Mouse (Mus musculus): Measurements from ENCODE around the gene Rars2. TPM values are rescaled to one million over a fixed set of nuclear protein-coding genes. Genes with fewer than 3 reads are reported as not detected.

The Rars2 gene
- polyA plus RNA-seq, 1 experiment from 2014 or later = 18.1 TPM

DNA sequence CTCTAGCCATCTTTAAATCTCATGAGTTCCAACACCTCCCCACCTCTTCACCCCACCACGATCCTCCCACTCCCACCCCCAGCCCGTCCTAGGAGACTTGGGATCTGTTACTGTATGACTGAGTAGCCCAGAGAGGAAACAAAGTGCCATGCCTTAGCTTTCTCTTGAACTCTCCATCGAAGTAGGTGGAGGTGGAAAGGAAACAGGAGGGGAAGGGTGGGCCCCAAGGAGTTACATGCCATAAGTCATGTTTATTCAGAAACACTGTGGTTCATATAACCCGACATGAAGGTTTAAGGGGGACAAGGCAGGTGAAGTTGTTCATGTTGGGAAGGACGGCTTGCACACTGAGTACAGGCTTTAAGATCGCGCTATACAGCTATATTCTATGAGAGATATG is 22.6 kb downstream of the Rars2 start:
- Histone ChIP-seq H3K4me2 (ENCODE audit: low read depth, low read length) (no peak overlapping the region), H3K36me3 (replicated peaks; ENCODE audit: insufficient read depth, low read length) (peaks cover 25% of the 10 kb centered on the region), H3K4me1 (ENCODE audit: insufficient read depth) (no peaks in the 10 kb centered on the region), H3K27ac (ENCODE audit: low read depth) (no peak overlapping the region), H3K27me3 (ENCODE audit: insufficient read depth, low read length) (no peaks in the 10 kb centered on the region), H3K9ac (replicated peaks) (no peak overlapping the region), H3K4me3 (ENCODE audit: low read depth, low read length) (no peak overlapping the region), H3K9me3 (ENCODE audit: low read length) (no peaks in the 10 kb centered on the region)
- ATAC-seq = no peak
- no peak for DNase-seq
- WGBS (ENCODE audit: insufficient replicate concordance) = 81% methylated on average over 7 of the region's 7 CpGs
- no peak for TF ChIP-seq EP300 (IDR thresholded peaks at IDR 0.05; ENCODE audit: low read depth)
- TF ChIP-seq CTCF (IDR thresholded peaks at IDR 0.05; ENCODE audit: low read depth) = no peak

GRCm38 (mm10) chr4:34637851-34638250 is 23.1 kb downstream of the Rars2 start:
- no peaks in the 10 kb centered on the region for H3K9me3 ChIP-seq (ENCODE audit: low read length)
- H3K4me2 ChIP-seq (ENCODE audit: low read depth, low read length) = no peak overlapping the region
- no peak for DNase-seq
- H3K27me3 ChIP-seq (ENCODE audit: insufficient read depth, low read length) = no peaks in the 10 kb centered on the region
- H3K27ac ChIP-seq (ENCODE audit: low read depth) = no peak overlapping the region
- H3K36me3 ChIP-seq (replicated peaks; ENCODE audit: insufficient read depth, low read length) = peaks cover 29% of the 10 kb centered on the region
- no peak for ATAC-seq
- 88% methylated on average over 4 of the region's 4 CpGs for WGBS (ENCODE audit: insufficient replicate concordance)
- no peak overlapping the region for H3K4me3 ChIP-seq (ENCODE audit: low read depth, low read length)
- no peak overlapping the region for H3K9ac ChIP-seq (replicated peaks)
- H3K4me1 ChIP-seq (ENCODE audit: insufficient read depth) = no peaks in the 10 kb centered on the region
- TF ChIP-seq EP300 (IDR thresholded peaks at IDR 0.05; ENCODE audit: low read depth) (no peak), CTCF (IDR thresholded peaks at IDR 0.05; ENCODE audit: low read depth) (no peak)

DNA sequence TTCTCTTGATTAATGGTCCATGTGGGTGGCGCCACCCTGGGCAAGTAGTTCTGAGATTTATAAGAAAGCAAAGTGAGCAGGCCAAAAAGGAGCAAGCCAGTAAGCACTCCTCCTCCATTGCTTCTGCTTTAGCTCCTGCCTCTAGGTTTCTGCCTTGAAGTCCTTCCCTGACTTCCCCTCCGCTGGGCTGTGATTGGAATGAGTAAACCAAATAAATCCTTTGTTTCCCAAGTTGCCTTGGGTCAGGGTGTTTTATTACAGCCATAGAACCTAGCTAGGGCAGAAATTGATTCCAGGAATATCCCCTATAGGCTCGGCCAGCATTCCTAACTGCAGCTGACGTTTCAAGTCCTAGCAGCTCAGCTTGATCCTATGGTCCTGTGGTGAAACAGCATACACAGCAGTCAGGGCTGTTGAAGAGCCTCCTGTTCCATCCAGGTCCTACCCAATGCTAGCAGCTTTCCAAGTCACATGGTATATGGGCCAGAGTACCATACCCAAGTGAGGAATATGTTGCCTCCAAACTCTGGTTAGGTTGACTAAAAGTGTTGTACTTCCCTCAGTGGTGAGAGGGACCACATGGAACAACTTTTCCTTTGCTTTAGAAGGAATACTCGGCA is 25.1 kb downstream of the Rars2 start:
- H3K9ac ChIP-seq (replicated peaks) = no peak overlapping the region
- ATAC-seq (no peak), DNase-seq (no peak)
- 85% methylated on average over 5 of the region's 5 CpGs for WGBS (ENCODE audit: insufficient replicate concordance)
- H3K4me1 ChIP-seq (ENCODE audit: insufficient read depth) = no peaks in the 10 kb centered on the region
- H3K9me3 ChIP-seq (ENCODE audit: low read length) = no peaks in the 10 kb centered on the region
- H3K4me3 ChIP-seq (ENCODE audit: low read depth, low read length) = no peak overlapping the region
- no peak overlapping the region for H3K4me2 ChIP-seq (ENCODE audit: low read depth, low read length)
- no peak overlapping the region for H3K27ac ChIP-seq (ENCODE audit: low read depth)
- H3K27me3 ChIP-seq (ENCODE audit: insufficient read depth, low read length) = no peaks in the 10 kb centered on the region
- H3K36me3 ChIP-seq (replicated peaks; ENCODE audit: insufficient read depth, low read length) = peaks cover 26% of the 10 kb centered on the region
- TF ChIP-seq EP300 (IDR thresholded peaks at IDR 0.05; ENCODE audit: low read depth) (no peak), CTCF (IDR thresholded peaks at IDR 0.05; ENCODE audit: low read depth) (no peak)

GRCm38 (mm10) chr4:34640731-34641130 is 26.0 kb downstream of the Rars2 start:
- ATAC-seq (no peak), DNase-seq (no peak)
- Histone ChIP-seq H3K9ac (replicated peaks) (no peak overlapping the region), H3K4me3 (ENCODE audit: low read depth, low read length) (no peak overlapping the region), H3K4me1 (ENCODE audit: insufficient read depth) (no peaks in the 10 kb centered on the region), H3K4me2 (ENCODE audit: low read depth, low read length) (no peak overlapping the region), H3K27ac (ENCODE audit: low read depth) (no peak overlapping the region), H3K36me3 (replicated peaks; ENCODE audit: insufficient read depth, low read length) (peaks cover 26% of the 10 kb centered on the region), H3K27me3 (ENCODE audit: insufficient read depth, low read length) (no peaks in the 10 kb centered on the region), H3K9me3 (ENCODE audit: low read length) (no peaks in the 10 kb centered on the region)
- no peak for TF ChIP-seq EP300 (IDR thresholded peaks at IDR 0.05; ENCODE audit: low read depth)
- no peak for TF ChIP-seq CTCF (IDR thresholded peaks at IDR 0.05; ENCODE audit: low read depth)
- WGBS (ENCODE audit: insufficient replicate concordance) = 87% methylated on average over 3 of the region's 3 CpGs

GRCm38 (mm10) chr4:34644779-34645178 is 30.0 kb downstream of the Rars2 start:
- no peak for ATAC-seq
- no peak overlapping the region for H3K4me2 ChIP-seq (ENCODE audit: low read depth, low read length)

GRCm38 (mm10) chr4:34653179-34653578 is 38.4 kb downstream of the Rars2 start:
- no peaks in the 10 kb centered on the region for H3K4me1 ChIP-seq (ENCODE audit: insufficient read depth)
- no peak for TF ChIP-seq CTCF (IDR thresholded peaks at IDR 0.05; ENCODE audit: low read depth)
- no peak for TF ChIP-seq EP300 (IDR thresholded peaks at IDR 0.05; ENCODE audit: low read depth)
- H3K4me3 ChIP-seq (ENCODE audit: low read depth, low read length) = no peak overlapping the region
- DNase-seq = no peak
- no peak for ATAC-seq
- H3K27ac ChIP-seq (ENCODE audit: low read depth) = no peak overlapping the region
- no peaks in the 10 kb centered on the region for H3K9me3 ChIP-seq (ENCODE audit: low read length)
- WGBS (ENCODE audit: insufficient replicate concordance) = 78% methylated on average over 7 of the region's 7 CpGs
- no peak overlapping the region for H3K9ac ChIP-seq (replicated peaks)
- peaks cover 42% of the 10 kb centered on the region for H3K36me3 ChIP-seq (replicated peaks; ENCODE audit: insufficient read depth, low read length)
- no peak overlapping the region for H3K4me2 ChIP-seq (ENCODE audit: low read depth, low read length)
- H3K27me3 ChIP-seq (ENCODE audit: insufficient read depth, low read length) = no peaks in the 10 kb centered on the region

More at GRCm38 (mm10) chr4:34644779-34645178, 30.0 kb downstream of the Rars2 start:
- no peak overlapping the region for H3K9ac ChIP-seq (replicated peaks)
- no peak for DNase-seq
- H3K27me3 ChIP-seq (ENCODE audit: insufficient read depth, low read length) = no peaks in the 10 kb centered on the region
- H3K36me3 ChIP-seq (replicated peaks; ENCODE audit: insufficient read depth, low read length) = peaks cover 36% of the 10 kb centered on the region
- no peak for TF ChIP-seq CTCF (IDR thresholded peaks at IDR 0.05; ENCODE audit: low read depth)
- TF ChIP-seq EP300 (IDR thresholded peaks at IDR 0.05; ENCODE audit: low read depth) = no peak
- H3K4me3 ChIP-seq (ENCODE audit: low read depth, low read length) = no peak overlapping the region
- H3K9me3 ChIP-seq (ENCODE audit: low read length) = no peaks in the 10 kb centered on the region
- H3K4me1 ChIP-seq (ENCODE audit: insufficient read depth) = no peaks in the 10 kb centered on the region
- no peak overlapping the region for H3K27ac ChIP-seq (ENCODE audit: low read depth)

DNA sequence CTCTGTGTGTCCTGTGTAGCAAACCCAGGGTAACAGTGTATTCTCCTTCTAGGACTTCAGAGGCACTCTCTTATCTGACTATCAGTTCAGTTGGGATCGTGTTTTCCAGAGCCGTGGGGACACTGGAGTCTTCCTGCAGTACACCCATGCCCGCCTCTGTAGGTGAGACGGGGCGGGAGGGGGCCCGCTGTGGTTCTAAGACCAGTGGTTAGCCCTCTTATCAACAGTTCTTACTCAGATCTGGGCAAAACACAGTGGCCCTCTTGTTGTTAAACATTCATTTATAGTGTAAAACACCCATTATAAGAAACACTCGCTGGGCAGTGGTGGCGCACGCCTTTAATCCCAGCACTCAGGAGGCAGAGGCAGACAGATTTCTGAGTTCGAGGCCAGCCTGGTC is 41.3 kb downstream of the Rars2 start:
- Histone ChIP-seq H3K27ac (ENCODE audit: low read depth) (no peak overlapping the region), H3K36me3 (replicated peaks; ENCODE audit: insufficient read depth, low read length) (peaks cover 48% of the 10 kb centered on the region), H3K27me3 (ENCODE audit: insufficient read depth, low read length) (no peaks in the 10 kb centered on the region), H3K4me3 (ENCODE audit: low read depth, low read length) (no peak overlapping the region), H3K9ac (replicated peaks) (no peak overlapping the region), H3K9me3 (ENCODE audit: low read length) (no peaks in the 10 kb centered on the region), H3K4me1 (ENCODE audit: insufficient read depth) (no peaks in the 10 kb centered on the region), H3K4me2 (ENCODE audit: low read depth, low read length) (no peak overlapping the region)
- no peak for TF ChIP-seq EP300 (IDR thresholded peaks at IDR 0.05; ENCODE audit: low read depth)
- no peak for TF ChIP-seq CTCF (IDR thresholded peaks at IDR 0.05; ENCODE audit: low read depth)
- WGBS (ENCODE audit: insufficient replicate concordance) = 89% methylated on average over 10 of the region's 10 CpGs
- DNase-seq (no peak), ATAC-seq (no peak)

Measured in liver, postnatal 0 days (tissue).